Mouse (Mus musculus): ENCODE results near the gene Zfp219. TPM values are rescaled to one million over a fixed set of nuclear protein-coding genes. Genes with fewer than 3 reads are reported as not detected.
A peak's percentile ranks its signal among the peaks of the same experiment; 100 is the strongest.

The Zfp219 gene
- total RNA-seq, 2 experiments from 2014 or later, result 51.9 to 62.1 TPM

GRCm38 (mm10) chr14:51997483-51997882 is 23.1 kb downstream of the Zfp219 start:
- no peak for DNase-seq

- DNase-seq, result no peak
Observed at GRCm38 (mm10) chr14:51996866-51997265, 23.7 kb downstream of the Zfp219 start.

GRCm38 (mm10) chr14:51996231-51996841 is 24.2 kb downstream of the Zfp219 start:
- no peak for DNase-seq

- DNase-seq, result no peak
Observed at GRCm38 (mm10) chr14:51995219-51995871, 25.2 kb downstream of the Zfp219 start.

- no peak for DNase-seq
Observed at GRCm38 (mm10) chr14:51994453-51994852, 26.1 kb downstream of the Zfp219 start.

- no peak for DNase-seq
Observed at GRCm38 (mm10) chr14:51989461-51989970, 31.0 kb downstream of the Zfp219 start.

GRCm38 (mm10) chr14:51988731-51989130 is 31.8 kb downstream of the Zfp219 start:
- DNase-seq, result no peak

- no peak for DNase-seq
Observed at GRCm38 (mm10) chr14:51987177-51987576, 33.4 kb downstream of the Zfp219 start.

- DNase-seq, result no peak
Observed at GRCm38 (mm10) chr14:51986153-51986505, 34.4 kb downstream of the Zfp219 start.

GRCm38 (mm10) chr14:51985301-51986152 is 35.0 kb downstream of the Zfp219 start:
- DNase-seq, result peak; percentile 82 to 88

GRCm38 (mm10) chr14:51984247-51985231 is 36.0 kb downstream of the Zfp219 start, which contains the start of gene Arhgef40:
Arhgef40 (plus strand) TSS chr14:51984719.
- peak; percentile 83 to 91 for DNase-seq

GRCm38 (mm10) chr14:51983855-51984246 is 36.7 kb downstream of the Zfp219 start:
- no peak for DNase-seq

- no peak for DNase-seq
Observed at GRCm38 (mm10) chr14:51983251-51983650, 37.3 kb downstream of the Zfp219 start.

- no peak for DNase-seq
Observed at GRCm38 (mm10) chr14:51979252-51979651, 41.3 kb downstream of the Zfp219 start.

GRCm38 (mm10) chr14:51967400-51967799 is 53.1 kb downstream of the Zfp219 start:
- DNase-seq, result no peak

- DNase-seq, result peak in 1 of 2 experiments; percentile 6
Observed at GRCm38 (mm10) chr14:51960316-51960715, 60.2 kb downstream of the Zfp219 start.

Other genes with a start within 250 kb of the Zfp219 start
- under 1 TPM in 1 of 2 experiments, not detected in 1; 0.46 TPM for gene Ang4, start 247.1 kb downstream of the Zfp219 start, total RNA-seq (2021)
- gene AY358078, start 220.7 kb downstream of the Zfp219 start, total RNA-seq (2021), result not detected
- not detected for gene Ear6, start 167.0 kb downstream of the Zfp219 start, total RNA-seq (2021)
- gene Mettl17, start 135.9 kb downstream of the Zfp219 start, total RNA-seq (2021), result 10 to 100 TPM; 22.1 to 39.7 TPM
- under 1 TPM; 0.33 to 0.99 TPM for gene Slc39a2, start 127.8 kb downstream of the Zfp219 start, total RNA-seq (2021)
- gene Ndrg2, start 106.6 kb downstream of the Zfp219 start, total RNA-seq (2021), result 100 to 1,000 TPM; 233 to 255 TPM
- gene Tppp2, start 102.3 kb downstream of the Zfp219 start, total RNA-seq (2021), result not detected
- gene Rnase13, start 98.0 kb downstream of the Zfp219 start, total RNA-seq (2021), result not detected
- 10 to 100 TPM; 46.6 to 51.6 TPM for gene Arhgef40, start 36.0 kb downstream of the Zfp219 start, total RNA-seq (2021)
- gene Tmem253, start 5.1 kb downstream of the Zfp219 start, total RNA-seq (2021), result 1 to 10 TPM; 1.7 to 2.5 TPM
- gene Olfr221, start 21.7 kb upstream of the Zfp219 start, total RNA-seq (2021), result not detected
- 100 to 1,000 TPM; 209 to 332 TPM for gene Hnrnpc, start 83.3 kb upstream of the Zfp219 start, total RNA-seq (2021)
- gene Rpgrip1, start 90.0 kb upstream of the Zfp219 start, total RNA-seq (2021), result under 1 TPM; 0.33 to 0.93 TPM
- gene Supt16, start 176.7 kb upstream of the Zfp219 start, total RNA-seq (2021), result 10 to 100 TPM; 55.2 to 59.7 TPM
- 10 to 100 TPM; 90.1 to 92.4 TPM for gene Chd8, start 237.0 kb upstream of the Zfp219 start, total RNA-seq (2021)

All from adrenal gland, postnatal 36 days (tissue).